Mouse (Mus musculus) urinary bladder, postnatal 36 days (tissue): ENCODE data around the gene Psg19.
A peak's percentile ranks its signal among the peaks of the same experiment; 100 is the strongest.

Source experiments
- DNase-seq, 2 experiments: peaks; one replicate each; pipeline ENCODE4 v3.0.0; 2022; ENCODE audit warnings: low spot score in 2 of 2, mixed read lengths in 1 of 2

The Psg19 gene

GRCm38 (mm10) chr7:18746189-18746860, 52.0 kb downstream of the Psg19 start:
- peak in 1 of 2 experiments; percentile 12 for DNase-seq
